ENCODE assay signal across 9 mouse cellular contexts in genomic region chr9:89706906-89707305, GRCm38 (mm10). TPM values are rescaled to one million over a fixed set of nuclear protein-coding genes. Genes with fewer than 3 reads are reported as not detected.
DNase-seq lines count a peak whose midpoint lies in the region; ATAC-seq and TF ChIP-seq lines count a peak whose summit lies in the region.
"Had no signal": no experiment of that assay in that cellular context is flagged by ENCODE, and none has a peak within 500 bp of the region (broad histone marks: within the 10 kb centered on the region; RNA-seq: fewer than 3 reads in every experiment).

No protein-coding gene starts in this region.

- no peaks in the 10 kb centered on the region for H3K36me3 ChIP-seq in hindbrain, postnatal 0 days (ENCODE audit: insufficient read depth, low read length)
- H3K36me3 ChIP-seq in intestine, embryonic 15.5 days = peaks cover 4% of the 10 kb centered on the region; the same call in 1 of the 2 replicates

- 34% methylated on average over 4 of the region's 4 CpGs for WGBS in hindbrain, postnatal 0 days
- 31% methylated on average over 4 of the region's 4 CpGs for WGBS in intestine, embryonic 15.5 days

- no peaks in the 10 kb centered on the region for H3K27me3 ChIP-seq in hindbrain, postnatal 0 days (ENCODE audit: insufficient read depth, low read length)
- no peaks in the 10 kb centered on the region for H3K27me3 ChIP-seq in intestine, embryonic 15.5 days (replicated peaks)

- no peak overlapping the region for H3K27ac ChIP-seq in hindbrain, postnatal 0 days
- H3K27ac ChIP-seq in intestine, embryonic 15.5 days = no peak overlapping the region

- intact Hi-C loops in left cerebral cortex, postnatal 14 days (cut with DNase I) = loop anchor here (10.0 kb wide), 1 partner anchor 268 kb away; no protein-coding TSS in a partner anchor

- DNase-seq in adrenal gland, postnatal 14 days = peak; percentile 14
- DNase-seq in adrenal gland, adult 2 months = no peak
- peak; percentile 16 to 17 for DNase-seq in left cerebral cortex, postnatal 14 days (ENCODE audit: low spot score in 2 of 2)
- no peak for DNase-seq in left cerebral cortex, adult 18-20 months (ENCODE audit: low spot score in 2 of 2)
- peak; percentile 40 for DNase-seq in NIH3T3 (ENCODE audit: low read depth)
- DNase-seq in hindbrain, postnatal 0 days (ENCODE audit: low spot score) = peak; percentile 72
- DNase-seq in frontal cortex, postnatal 25 days (ENCODE audit: low spot score in 2 of 2) = no peak

- H3K4me2 ChIP-seq in hindbrain, postnatal 0 days (ENCODE audit: low read depth, low read length) = no peak overlapping the region
- H3K4me2 ChIP-seq in intestine, embryonic 15.5 days (replicated peaks) = no peak overlapping the region

- H3K9ac ChIP-seq in hindbrain, postnatal 0 days (replicated peaks; ENCODE audit: low read length) = no peak overlapping the region
- H3K9ac ChIP-seq in intestine, embryonic 15.5 days = no peak overlapping the region

- H3K4me3 ChIP-seq in hindbrain, postnatal 0 days (ENCODE audit: low read length) = no peak overlapping the region
- H3K4me3 ChIP-seq in intestine, embryonic 15.5 days (replicated peaks) = no peak overlapping the region

- peaks cover 7% of the 10 kb centered on the region; the same call in 1 of the 2 replicates for H3K4me1 ChIP-seq in hindbrain, postnatal 0 days (ENCODE audit: insufficient read depth, low read length)
- 0 out of 2 replicates have a peak, but pooled peaks cover 3% of the 10 kb centered on the region for H3K4me1 ChIP-seq in intestine, embryonic 15.5 days (replicated peaks)

- peak; percentile 86 for TF ChIP-seq CTCF in hindbrain, postnatal 0 days (IDR thresholded peaks at IDR 0.05; ENCODE audit: low read depth)

- no peak for ATAC-seq in hindbrain, postnatal 0 days
- ATAC-seq in intestine, embryonic 15.5 days = no peak

- H3K9me3 ChIP-seq in hindbrain, postnatal 0 days (ENCODE audit: low read length) = no peaks in the 10 kb centered on the region
- no peaks in the 10 kb centered on the region for H3K9me3 ChIP-seq in intestine, embryonic 15.5 days

RNA-seq across cellular contexts. Expression of gene Tmed3, which starts 2.0 kb away (rescaled TPM):
- 67.1 and 72.8 TPM in 2 replicates for total RNA-seq in adrenal gland, postnatal 14 days (2021)
- total RNA-seq in adrenal gland, adult 2 months (2021) = 10 to 100 TPM; 78.7 to 84.0 TPM
- polyA plus RNA-seq in adrenal gland, adult 2 months (2012; rRNA removed) = 91.2 and 99.7 TPM in 2 replicates
- total RNA-seq in left cerebral cortex, postnatal 14 days (2021) = 10 to 100 TPM; 27.3 to 28.8 TPM
- total RNA-seq in left cerebral cortex, adult 18-20 months (2021) = 10 to 100 TPM; 26.2 to 28.6 TPM
- 68.2 and 70.4 TPM in 2 replicates for total RNA-seq in hindbrain, postnatal 0 days (2014; rRNA removed)
- 60.0 and 63.1 TPM in 2 replicates for polyA plus RNA-seq in hindbrain, postnatal 0 days (2015; fragmentation: Nextera tagmentation; extraction: Ambion mirVana)
- polyA plus RNA-seq in intestine, embryonic 15.5 days (2015; fragmentation: Nextera tagmentation; extraction: Ambion mirVana) = 111 and 142 TPM in 2 replicates

RNA-seq across cellular contexts. Expression of gene Ankrd34c, which starts 31.4 kb away (rescaled TPM):
- total RNA-seq in adrenal gland, postnatal 14 days (2021) = not detected in 2 replicates
- total RNA-seq in adrenal gland, adult 2 months (2021) = not detected
- not detected in 2 replicates for polyA plus RNA-seq in adrenal gland, adult 2 months (2012; rRNA removed)
- total RNA-seq in left cerebral cortex, postnatal 14 days (2021) = 10 to 100 TPM in 1 of 2 experiments, 1 to 10 TPM in 1; 9.5 to 10.9 TPM
- total RNA-seq in left cerebral cortex, adult 18-20 months (2021) = 10 to 100 TPM in 1 of 2 experiments, 1 to 10 TPM in 1; 9.1 to 12.3 TPM
- total RNA-seq in hindbrain, postnatal 0 days (2014; rRNA removed) = 1.8 and 2.8 TPM in 2 replicates
- 1.3 and 1.4 TPM in 2 replicates for polyA plus RNA-seq in hindbrain, postnatal 0 days (2015; fragmentation: Nextera tagmentation; extraction: Ambion mirVana)
- not detected in 2 replicates for polyA plus RNA-seq in intestine, embryonic 15.5 days (2015; fragmentation: Nextera tagmentation; extraction: Ambion mirVana)
- polyA plus RNA-seq: heart, embryonic 16.5 days had no signal

Comparison
In these comparisons a context has a peak if more than half of its experiments do, and no peak if none do; other contexts are left out.
1. DNase-seq: peak in adrenal gland, postnatal 14 days (single experiment), left cerebral cortex, postnatal 14 days (2 of 2), NIH3T3 (single experiment) and hindbrain, postnatal 0 days (single experiment); none in adrenal gland, adult 2 months (single experiment), left cerebral cortex, adult 18-20 months (0 of 2) and frontal cortex, postnatal 25 days (0 of 2).